Mouse (Mus musculus) thymus, adult 2 months (tissue): ENCODE results near the gene Ankrd61.

Experiments used
- CTCF ChIP-seq: fragments of 200-500 bp; IDR thresholded peaks from 2 replicates; pipeline ENCODE4 v1.5.1; 2012; ENCODE audit warnings: mild to moderate bottlenecking, control low read depth, low read length, moderate library complexity, borderline replicate concordance; ENCODE audit not compliant: control insufficient read depth, poor library complexity, insufficient read depth; ENCODE audit errors: extremely low read depth
- POLR2A ChIP-seq: fragments of 200-500 bp; IDR thresholded peaks from 2 replicates; pipeline ENCODE4 v1.6.1; 2012; ENCODE audit warnings: mild to moderate bottlenecking, low read length, control low read depth, moderate library complexity; ENCODE audit not compliant: control insufficient read depth, poor library complexity, insufficient read depth; ENCODE audit errors: extremely low read depth

DNA sequence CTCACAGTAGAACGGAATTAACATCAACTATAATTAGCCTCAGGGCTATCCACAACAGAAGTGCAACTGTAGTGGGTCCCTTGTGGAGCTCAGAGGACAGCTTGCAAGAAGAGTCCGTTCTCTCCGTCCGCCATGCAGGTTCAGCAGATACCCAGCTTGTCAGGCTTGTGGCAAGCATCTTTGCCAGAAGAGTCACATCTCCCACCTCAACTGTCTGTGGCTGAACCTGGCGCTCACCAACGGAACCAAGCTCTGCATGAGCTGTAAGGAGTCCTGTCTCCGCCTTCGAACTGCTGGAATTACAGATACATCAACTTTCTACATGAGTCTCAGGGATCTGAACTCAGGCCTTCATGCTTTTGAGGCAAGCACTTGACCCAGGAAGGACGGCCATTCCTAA, 38.7 kb upstream of the Ankrd61 start:
- TF ChIP-seq POLR2A (no peak), CTCF (no peak)
